Mouse (Mus musculus) induced T-regulatory cell, adult 2 months (primary cell): Measurements from ENCODE around the gene Kifc3.
A peak's percentile ranks its signal among the peaks of the same experiment; 100 is the strongest.

ENCODE experiments used
- DNase-seq: peaks from one replicate; pipeline ENCODE4 v3.0.0-alpha.2; 2012; ENCODE audit warnings: low read depth

The Kifc3 gene

GRCm38 (mm10) chr8:95156108-95156507, 46.5 kb downstream of the Kifc3 start:
- no peak for DNase-seq

GRCm38 (mm10) chr8:95155361-95155760, 47.3 kb downstream of the Kifc3 start:
- no peak for DNase-seq

- DNase-seq, result peak; percentile 20
These were observed 48.0 kb downstream of the Kifc3 start for GRCm38 (mm10) chr8:95154654-95155053.

GRCm38 (mm10) chr8:95154056-95154455, 48.6 kb downstream of the Kifc3 start:
- no peak for DNase-seq

GRCm38 (mm10) chr8:95150608-95151007, 52.0 kb downstream of the Kifc3 start:
- no peak for DNase-seq

GRCm38 (mm10) chr8:95149426-95149825, 53.2 kb downstream of the Kifc3 start:
- no peak for DNase-seq

- no peak for DNase-seq
These were observed 55.8 kb downstream of the Kifc3 start for GRCm38 (mm10) chr8:95146846-95147245.

GRCm38 (mm10) chr8:95146044-95146745, 56.4 kb downstream of the Kifc3 start:
- no peak for DNase-seq

GRCm38 (mm10) chr8:95144631-95145015, 58.0 kb downstream of the Kifc3 start:
- DNase-seq, result no peak

GRCm38 (mm10) chr8:95143805-95144630, 58.6 kb downstream of the Kifc3 start:
- DNase-seq, result no peak

- no peak for DNase-seq
These were observed 59.4 kb downstream of the Kifc3 start for GRCm38 (mm10) chr8:95142985-95143804.

- DNase-seq, result peak; percentile 56
These were observed 60.4 kb downstream of the Kifc3 start for GRCm38 (mm10) chr8:95142075-95142831.

- DNase-seq, result no peak
These were observed 61.0 kb downstream of the Kifc3 start for GRCm38 (mm10) chr8:95141469-95142074.

- DNase-seq, result no peak
These were observed 61.6 kb downstream of the Kifc3 start for GRCm38 (mm10) chr8:95141026-95141425.

GRCm38 (mm10) chr8:95140555-95140954, 62.1 kb downstream of the Kifc3 start:
- DNase-seq, result no peak

- no peak for DNase-seq
These were observed 63.6 kb downstream of the Kifc3 start for GRCm38 (mm10) chr8:95139051-95139365.

- no peak for DNase-seq
These were observed 64.1 kb downstream of the Kifc3 start for GRCm38 (mm10) chr8:95138341-95139050.

- DNase-seq, result no peak
These were observed 64.9 kb downstream of the Kifc3 start for GRCm38 (mm10) chr8:95137641-95138098.

- DNase-seq, result no peak
These were observed 65.4 kb downstream of the Kifc3 start for GRCm38 (mm10) chr8:95137201-95137600.

GRCm38 (mm10) chr8:95136218-95136617, 66.4 kb downstream of the Kifc3 start:
- no peak for DNase-seq

GRCm38 (mm10) chr8:95135242-95135641, 67.4 kb downstream of the Kifc3 start:
- no peak for DNase-seq
